Mouse (Mus musculus) kidney, adult 2 months (tissue): Measurements from ENCODE around the gene Ablim1. TPM values are rescaled to one million over a fixed set of nuclear protein-coding genes. Genes with fewer than 3 reads are reported as not detected.

ENCODE experiments used
- DNase-seq: peaks from one replicate; pipeline ENCODE4 v3.0.0; 2021
- H3K27ac ChIP-seq: fragments of 200-500 bp; 2 replicates; pipeline ENCODE4 v1.5.1; 2012; ENCODE audit warnings: low read depth, low read length, control low read depth, inconsistent platforms; ENCODE audit not compliant: insufficient read depth
- H3K27me3 ChIP-seq: fragments of 200-500 bp; replicated peaks from 2 replicates; pipeline ENCODE4 v1.6.1; 2012; ENCODE audit warnings: mild to moderate bottlenecking, moderate library complexity, low read length, inconsistent platforms; ENCODE audit not compliant: control insufficient read depth, insufficient read depth
- H3K36me3 ChIP-seq: fragments of 200-500 bp; 2 replicates; pipeline ENCODE4 v1.6.1; 2012; ENCODE audit warnings: mild to moderate bottlenecking, moderate library complexity, low read length, inconsistent platforms; ENCODE audit not compliant: control insufficient read depth, insufficient read depth
- H3K4me1 ChIP-seq: fragments of 200-500 bp; 2 replicates; pipeline ENCODE4 v1.6.1; 2011; ENCODE audit warnings: low read length; ENCODE audit not compliant: control insufficient read depth, insufficient read depth
- H3K4me3 ChIP-seq: fragments of 200-500 bp; 2 replicates; pipeline ENCODE4 v1.5.1; 2011; ENCODE audit warnings: mild to moderate bottlenecking, low read depth, low read length, control low read depth; ENCODE audit not compliant: insufficient read depth
- CTCF ChIP-seq: fragments of 200-500 bp; conservative IDR thresholded peaks from 2 replicates; pipeline ENCODE4 v1.5.1; 2011; ENCODE audit warnings: low read depth, mild to moderate bottlenecking, control low read depth, low read length, moderate library complexity, mixed read lengths; ENCODE audit not compliant: insufficient read depth, insufficient read length
- POLR2A ChIP-seq: fragments of 200-500 bp; IDR thresholded peaks from one replicate; pipeline ENCODE4 v1.6.1; 2011; ENCODE audit warnings: low read depth, low read length, control low read depth
- WGBS: fragments of 180-500 bp; shearing (Covaris S2); methylation state at CpG from one replicate; pipeline ENCODE4 v1.1.7; 2018; 5-methylcytosine and 5-hydroxymethylcytosine counted together
- polyA plus RNA-seq: library from polyadenylated mRNA; depleted of rRNA; stranded (reverse); fragments of >200 nt; gene quantifications from 2 replicates; pipeline ENCODE4 v1.2.3, GENCODE M21; 2012; rRNA removed

Gene Ablim1
- polyA plus RNA-seq, 1 experiment: 34.7 TPM

DNA sequence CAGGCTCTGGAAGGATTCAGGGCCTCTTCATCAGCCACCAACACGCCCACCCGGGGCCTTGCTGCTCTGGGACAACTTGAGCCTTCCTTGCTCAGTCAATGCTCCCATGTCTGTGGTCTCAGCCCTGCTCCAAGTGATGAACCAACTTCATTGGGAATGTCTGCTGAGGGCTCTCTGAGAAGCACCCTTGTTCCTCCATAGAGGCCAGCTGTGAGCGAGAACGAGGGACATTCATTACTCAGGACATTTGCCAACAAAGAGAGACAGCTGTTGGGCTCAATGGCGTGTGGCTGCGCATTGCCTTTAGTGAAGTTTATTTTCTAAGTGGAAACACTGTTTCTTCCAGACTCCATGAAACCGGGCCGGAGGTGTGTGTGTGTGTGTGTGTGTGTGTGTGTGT, 325.5 kb downstream of the Ablim1 start:
- Histone ChIP-seq H3K36me3 (no peaks in the 10 kb centered on the region), H3K27me3 (no peaks in the 10 kb centered on the region), H3K4me3 (no peak overlapping the region), H3K27ac (no peak overlapping the region), H3K4me1 (peaks cover 15% of the 10 kb centered on the region)
- DNase-seq: no peak
- WGBS: 83% methylated on average over 8 of the region's 8 CpGs
- no peak for TF ChIP-seq POLR2A
- no peak for TF ChIP-seq CTCF

DNA sequence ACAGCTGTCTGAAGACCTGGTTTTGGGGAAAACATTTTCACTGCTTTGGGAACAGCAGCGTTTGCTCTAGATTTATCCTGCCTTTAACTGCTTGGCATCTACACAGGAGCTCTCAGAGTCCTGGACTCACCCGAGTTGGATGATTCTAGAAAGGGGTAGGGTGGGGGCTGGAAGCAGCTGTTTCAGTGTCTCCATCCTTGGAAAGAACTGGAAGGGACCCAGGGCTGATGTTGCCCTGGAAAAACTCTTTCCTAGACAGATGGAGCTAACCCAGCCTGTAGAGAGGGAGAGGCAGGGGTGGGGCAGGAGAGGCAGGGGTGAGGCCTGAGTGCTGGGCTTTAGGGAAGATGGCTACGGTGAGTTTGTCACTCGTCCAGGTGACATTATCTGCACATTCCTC, 330.5 kb downstream of the Ablim1 start:
- H3K4me1 ChIP-seq: peaks cover 11% of the 10 kb centered on the region; the same call in 1 of the 2 replicates
- H3K27ac ChIP-seq: no peak overlapping the region
- no peaks in the 10 kb centered on the region for H3K27me3 ChIP-seq
- TF ChIP-seq POLR2A: no peak
- no peak for TF ChIP-seq CTCF
- no peak for DNase-seq
- no peaks in the 10 kb centered on the region for H3K36me3 ChIP-seq
- 56% methylated on average over 4 of the region's 4 CpGs for WGBS
- no peak overlapping the region for H3K4me3 ChIP-seq

DNA sequence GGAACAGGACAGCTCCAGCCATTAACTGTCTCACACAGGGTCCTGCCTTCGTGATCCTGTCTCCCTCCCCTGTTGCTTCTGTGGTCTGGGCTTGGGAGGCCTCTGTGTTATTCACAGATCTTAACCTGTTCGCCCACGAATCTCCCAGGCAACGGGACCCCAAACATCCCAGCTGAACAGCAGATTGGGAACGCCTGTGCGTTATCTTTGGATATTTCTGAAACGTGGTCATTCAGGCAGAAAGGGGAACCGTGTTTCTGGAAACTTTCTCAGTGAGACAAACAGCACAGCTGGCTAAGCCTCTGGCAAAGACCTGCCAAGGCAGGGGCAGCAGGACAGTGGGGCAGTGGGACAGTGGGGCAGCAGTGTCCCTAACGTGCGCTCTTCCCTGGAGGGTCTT, 331.0 kb downstream of the Ablim1 start:
- TF ChIP-seq CTCF: no peak
- no peak for TF ChIP-seq POLR2A

More for the DNA sequence above, 331.0 kb downstream of the Ablim1 start:
- Histone ChIP-seq H3K4me1 (peaks cover 11% of the 10 kb centered on the region; the same call in 1 of the 2 replicates), H3K36me3 (no peaks in the 10 kb centered on the region), H3K27ac (no peak overlapping the region), H3K4me3 (no peak overlapping the region), H3K27me3 (no peaks in the 10 kb centered on the region)
- 63% methylated on average over 10 of the region's 10 CpGs for WGBS
- DNase-seq: no peak

Other genes with a start within 250 kb of the Ablim1 start
- 7.3 and 8.0 TPM in 2 replicates for gene Fam160b1, start 45.8 kb upstream of the Ablim1 start, polyA plus RNA-seq
- gene Trub1, start 138.0 kb upstream of the Ablim1 start, polyA plus RNA-seq: 5.7 and 6.7 TPM in 2 replicates